Mouse (Mus musculus): ENCODE measurements around the gene Gm17581.
"Not testable (repeated sequence)": the region's sequence is repeated elsewhere in the genome, so short reads cannot be mapped to it uniquely, and the experiment has no call there.

Gene Gm17581

GRCm38 (mm10) chr2:155735766-155736165 is at the start of gene Gm17581:
Gm17581 (minus strand) TSS chr2:155735866.
- in situ Hi-C loops (cut with MboI, MseI): not testable (repeated sequence)

- in situ Hi-C loops (cut with MboI, MseI): no loop called here
These were observed 48.9 kb upstream of the Gm17581 start for GRCm38 (mm10) chr2:155784534-155784933.

GRCm38 (mm10) chr2:155779506-155779905 is 43.8 kb upstream of the Gm17581 start:
- in situ Hi-C loops (cut with MboI, MseI): no loop called here

- in situ Hi-C loops (cut with MboI, MseI): no loop called here
These were observed 43.4 kb upstream of the Gm17581 start for GRCm38 (mm10) chr2:155779066-155779465.

- in situ Hi-C loops (cut with MboI, MseI): no loop called here
These were observed 42.3 kb upstream of the Gm17581 start for GRCm38 (mm10) chr2:155778004-155778403.

GRCm38 (mm10) chr2:155777688-155777985 is 42.0 kb upstream of the Gm17581 start:
- in situ Hi-C loops (cut with MboI, MseI): no loop called here

GRCm38 (mm10) chr2:155776824-155777687 is 41.4 kb upstream of the Gm17581 start:
- in situ Hi-C loops (cut with MboI, MseI): no loop called here

- in situ Hi-C loops (cut with MboI, MseI): no loop called here
These were observed 40.1 kb upstream of the Gm17581 start for GRCm38 (mm10) chr2:155775685-155776263.

- in situ Hi-C loops (cut with MboI, MseI): loop anchor here (25.0 kb wide), 1 partner anchor 263 kb away; the partner anchor contains the start of genes Acss2 and Ggt7
These were observed 39.4 kb upstream of the Gm17581 start, which contains the start of gene Mmp24 for GRCm38 (mm10) chr2:155774927-155775684. Mmp24 (plus strand) TSS chr2:155775342.

- in situ Hi-C loops (cut with MboI, MseI): loop anchor here (25.0 kb wide), 1 partner anchor 262 kb away; the partner anchor contains the start of genes Acss2 and Ggt7
These were observed 38.7 kb upstream of the Gm17581 start for GRCm38 (mm10) chr2:155774261-155774926.

- in situ Hi-C loops (cut with MboI, MseI): loop anchor here (25.0 kb wide), 1 partner anchor 261 kb away; the partner anchor contains the start of genes Acss2 and Ggt7
These were observed 38.0 kb upstream of the Gm17581 start for GRCm38 (mm10) chr2:155773664-155774063.

- in situ Hi-C loops (cut with MboI, MseI): loop anchor here (25.0 kb wide), 1 partner anchor 253 kb away; the partner anchor contains the start of genes Acss2 and Ggt7
These were observed 29.2 kb upstream of the Gm17581 start for GRCm38 (mm10) chr2:155764679-155765418.

GRCm38 (mm10) chr2:155756855-155757566 is 21.3 kb upstream of the Gm17581 start:
- in situ Hi-C loops (cut with MboI, MseI): loop anchor here (25.0 kb wide), 1 partner anchor 245 kb away; the partner anchor contains the start of genes Acss2 and Ggt7

GRCm38 (mm10) chr2:155755746-155756145 is 20.1 kb upstream of the Gm17581 start:
- in situ Hi-C loops (cut with MboI, MseI): loop anchor here (25.0 kb wide), 1 partner anchor 243 kb away; the partner anchor contains the start of genes Acss2 and Ggt7

GRCm38 (mm10) chr2:155751014-155751786 is 15.5 kb upstream of the Gm17581 start, which contains the start of gene Procr:
Procr (plus strand) TSS chr2:155751117.
- in situ Hi-C loops (cut with MboI, MseI): loop anchor here (5.0 to 25.0 kb wide), 2 partner anchors 79 to 239 kb away; partner anchors contain the start of genes Acss2 and Ggt7

GRCm38 (mm10) chr2:155749394-155749793 is 13.7 kb upstream of the Gm17581 start:
- in situ Hi-C loops (cut with MboI, MseI): no loop called here

- in situ Hi-C loops (cut with MboI, MseI): no loop called here
These were observed 9.8 kb upstream of the Gm17581 start for GRCm38 (mm10) chr2:155745487-155745886.

GRCm38 (mm10) chr2:155743351-155743750 is 7.7 kb upstream of the Gm17581 start:
- in situ Hi-C loops (cut with MboI, MseI): no loop called here

- in situ Hi-C loops (cut with MboI, MseI): no loop called here
These were observed 7.3 kb upstream of the Gm17581 start for GRCm38 (mm10) chr2:155742931-155743337.
